Mouse (Mus musculus): ENCODE data around the gene Csnk2a2.

DNA sequence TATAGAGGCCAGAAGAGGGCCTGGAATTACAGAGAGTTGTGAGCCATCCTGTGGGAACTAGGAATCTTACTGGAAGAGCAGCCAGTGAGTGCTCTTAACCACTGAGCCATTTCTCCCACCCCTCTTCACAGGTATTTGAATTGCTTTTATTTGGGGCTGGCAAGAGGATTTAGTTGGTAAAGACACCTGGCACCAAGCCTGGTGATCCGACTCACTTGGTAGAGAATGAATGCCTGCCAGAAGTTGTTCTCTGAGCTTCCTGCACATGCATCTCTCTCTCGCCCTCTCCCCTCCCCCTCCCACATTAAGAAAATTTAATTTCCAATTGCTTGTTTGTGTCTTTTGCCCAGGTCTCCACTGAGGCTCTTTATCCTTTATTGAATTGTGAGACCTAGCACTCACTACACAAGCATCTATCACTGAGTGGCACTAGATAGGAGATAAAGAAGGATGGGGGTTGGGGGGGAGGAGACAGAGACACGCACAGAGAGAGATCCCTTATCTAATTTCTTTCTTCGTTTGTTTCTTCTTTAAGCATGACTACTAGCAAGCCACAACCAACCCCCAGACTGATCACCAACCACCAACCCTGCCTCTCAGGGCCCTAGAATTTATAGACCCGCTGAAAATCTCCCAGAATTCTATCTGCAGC lies 52.4 kb downstream of the Csnk2a2 start:
- no peak for TF ChIP-seq CTCF (IDR thresholded peaks at IDR 0.05; ENCODE audit: borderline replicate concordance, insufficient read depth, low read length)
- no peak for TF ChIP-seq POLR2A (IDR thresholded peaks at IDR 0.05; ENCODE audit: low read depth, low read length)
